Mouse (Mus musculus) MEL (cell line): ENCODE data around the gene Eml1. TPM values are rescaled to one million over a fixed set of nuclear protein-coding genes. Genes with fewer than 3 reads are reported as not detected.

Source experiments
- DNase-seq: peaks from one replicate; pipeline ENCODE4 v3.0.0; 2011; ENCODE audit warnings: low read depth, low spot score
- H3K27ac ChIP-seq: 2 replicates; pipeline ENCODE4 v1.5.1; 2012; ENCODE audit warnings: low read depth, mild to moderate bottlenecking, control low read depth, low read length, moderate library complexity; ENCODE audit not compliant: control insufficient read depth
- H3K27me3 ChIP-seq, 2 experiments: fragments of 150-350 bp in 1 of 2; sonication (generic) in 1 of 2; 2 replicates each; pipeline ENCODE4 v1.6.1; 2012; ENCODE audit warnings: low read length in 2 of 2, mild to moderate bottlenecking in 2 of 2, improper control_type of control experiment in 1 of 2, moderate library complexity in 1 of 2; ENCODE audit not compliant: insufficient read depth in 2 of 2, control insufficient read depth in 1 of 2
- H3K36me3 ChIP-seq, 2 experiments: 2 replicates each; pipeline ENCODE4 v1.6.1; 2012 to 2014; ENCODE audit warnings: low read length in 2 of 2, improper control_type of control experiment in 1 of 2, inconsistent platforms in 1 of 2, mild to moderate bottlenecking in 1 of 2; ENCODE audit not compliant: insufficient read depth in 2 of 2, control insufficient read depth in 1 of 2
- H3K4me1 ChIP-seq, 2 experiments: fragments of 150-350 bp in 1 of 2; sonication (generic) in 1 of 2; 2 replicates each; pipeline ENCODE4 v1.6.1; 2012; ENCODE audit warnings: low read length in 2 of 2, improper control_type of control experiment in 1 of 2, mild to moderate bottlenecking in 1 of 2; ENCODE audit not compliant: insufficient read depth in 2 of 2, control insufficient read depth in 1 of 2
- H3K4me3 ChIP-seq, 2 experiments: fragments of 150-350 bp in 1 of 2; sonication (generic) in 1 of 2; 2 replicates each; pipeline ENCODE4 v1.5.1; 2012; ENCODE audit warnings: low read depth in 2 of 2, low read length in 2 of 2, mild to moderate bottlenecking in 2 of 2, moderate library complexity in 2 of 2, control low read depth in 1 of 2, improper control_type of control experiment in 1 of 2; ENCODE audit not compliant: control insufficient read depth in 1 of 2, insufficient read depth in 1 of 2
- H3K79me2 ChIP-seq: 2 replicates; pipeline ENCODE4 v1.6.1; 2012; ENCODE audit warnings: mild to moderate bottlenecking, low read length, moderate library complexity; ENCODE audit not compliant: control insufficient read depth, poor library complexity, insufficient read depth
- H3K9ac ChIP-seq: 2 replicates; pipeline ENCODE4 v1.6.1; 2012; ENCODE audit warnings: low read depth, mild to moderate bottlenecking, control low read depth, low read length, moderate library complexity; ENCODE audit not compliant: control insufficient read depth, poor library complexity, severe bottlenecking
- H3K9me3 ChIP-seq: fragments of 150-350 bp; sonication (generic); replicated peaks from 2 replicates; pipeline ENCODE4 v1.6.1; 2012; ENCODE audit warnings: mild to moderate bottlenecking, low read length, improper control_type of control experiment, moderate library complexity; ENCODE audit not compliant: insufficient read depth
- CHD1 ChIP-seq: IDR thresholded peaks from 2 replicates; pipeline ENCODE4 v1.6.1; 2012; ENCODE audit warnings: low read depth, mild to moderate bottlenecking, inconsistent platforms, low read length, improper control_type of control experiment
- E2F4 ChIP-seq: IDR thresholded peaks from 2 replicates; pipeline ENCODE4 v1.6.1; 2011; ENCODE audit warnings: low read depth, low read length, improper control_type of control experiment, borderline replicate concordance
- GATA1 ChIP-seq: IDR thresholded peaks from 2 replicates; pipeline ENCODE4 v1.6.1; 2011; ENCODE audit warnings: low read depth, low read length, improper control_type of control experiment
- HCFC1 ChIP-seq: IDR thresholded peaks from 2 replicates; pipeline ENCODE4 v1.6.1; 2012; ENCODE audit warnings: low read depth, mild to moderate bottlenecking, inconsistent platforms, low read length, improper control_type of control experiment, moderate library complexity
- MEF2A ChIP-seq: IDR thresholded peaks from 2 replicates; pipeline ENCODE4 v1.6.1; 2014; ENCODE audit warnings: low read depth, mild to moderate bottlenecking, inconsistent platforms, low read length, improper control_type of control experiment; ENCODE audit not compliant: poor library complexity, insufficient replicate concordance, severe bottlenecking; ENCODE audit errors: extremely low read depth
- MYB ChIP-seq: IDR thresholded peaks from 2 replicates; pipeline ENCODE4 v1.6.1; 2011; ENCODE audit warnings: mild to moderate bottlenecking, low read depth, low read length, improper control_type of control experiment
- NELFE ChIP-seq: IDR thresholded peaks from 2 replicates; pipeline ENCODE4 v1.6.1; 2011; ENCODE audit warnings: low read depth, low read length, improper control_type of control experiment
- NRF1 ChIP-seq: IDR thresholded peaks from 2 replicates; pipeline ENCODE4 v1.6.1; 2014; ENCODE audit warnings: low read depth, mild to moderate bottlenecking, inconsistent platforms, low read length, improper control_type of control experiment, moderate library complexity; ENCODE audit not compliant: poor library complexity, insufficient read depth, severe bottlenecking
- POLR2A ChIP-seq, 2 experiments: IDR thresholded peaks; 2 replicates each; pipeline ENCODE4 v1.6.1; 2011 to 2012; ENCODE audit warnings: low read length in 2 of 2, mild to moderate bottlenecking in 2 of 2, control low read depth in 1 of 2, improper control_type of control experiment in 1 of 2, low read depth in 1 of 2, moderate library complexity in 1 of 2; ENCODE audit not compliant: control insufficient read depth in 1 of 2, insufficient read depth in 1 of 2, poor library complexity in 1 of 2
- POLR2AphosphoS2 ChIP-seq: IDR thresholded peaks from 2 replicates; pipeline ENCODE4 v1.6.1; 2011; ENCODE audit warnings: low read length, improper control_type of control experiment
- RCOR1 ChIP-seq: IDR thresholded peaks from 2 replicates; pipeline ENCODE4 v1.6.1; 2012; ENCODE audit warnings: low read depth, mild to moderate bottlenecking, inconsistent platforms, low read length, improper control_type of control experiment
- SIN3A ChIP-seq: IDR thresholded peaks from 2 replicates; pipeline ENCODE4 v1.6.1; 2012; ENCODE audit warnings: low read length, improper control_type of control experiment, inconsistent platforms
- TAL1 ChIP-seq: IDR thresholded peaks from 2 replicates; pipeline ENCODE4 v1.6.1; 2012; ENCODE audit warnings: mild to moderate bottlenecking, inconsistent platforms, low read length, moderate library complexity, mixed read lengths
- TCF12 ChIP-seq: IDR thresholded peaks from 2 replicates; pipeline ENCODE4 v1.6.1; 2014; ENCODE audit warnings: low read depth, mild to moderate bottlenecking, inconsistent platforms, low read length, improper control_type of control experiment, moderate library complexity
- UBTF ChIP-seq: IDR thresholded peaks from 2 replicates; pipeline ENCODE4 v1.6.1; 2012; ENCODE audit warnings: low read depth, mild to moderate bottlenecking, inconsistent platforms, low read length, improper control_type of control experiment, moderate library complexity, borderline replicate concordance; ENCODE audit not compliant: insufficient read depth
- ZMIZ1 ChIP-seq: IDR thresholded peaks from 2 replicates; pipeline ENCODE4 v1.6.1; 2012; ENCODE audit warnings: low read depth, mild to moderate bottlenecking, inconsistent platforms, low read length, improper control_type of control experiment, moderate library complexity
- ZNF384 ChIP-seq: IDR thresholded peaks from 2 replicates; pipeline ENCODE4 v1.6.1; 2012; ENCODE audit warnings: low read depth, mild to moderate bottlenecking, inconsistent platforms, low read length, improper control_type of control experiment
- polyA plus RNA-seq, 2 experiments: library from polyadenylated mRNA; stranded (reverse) in 1 of 2; unstranded in 1 of 2; fragments of >175 nt in 1 of 2; fragments of >200 nt in 1 of 2; gene quantifications; 2 replicates each; pipeline versions ENCODE4 v1.2.1 to v1.2.4; 2012; ENCODE audit warnings: low replicate concordance in 2 of 2, low read depth in 1 of 2; ENCODE audit not compliant: insufficient read length in 2 of 2, insufficient read depth in 1 of 2, missing spikeins in 1 of 2
- total RNA-seq: library from RNA; depleted of rRNA; stranded (reverse); fragments of 300-350 nt; gene quantifications from 2 replicates; pipeline ENCODE4 v1.2.3, GENCODE M21; 2012; rRNA removed

The Eml1 gene
- total and polyA plus RNA-seq, 3 experiments = not detected

DNA sequence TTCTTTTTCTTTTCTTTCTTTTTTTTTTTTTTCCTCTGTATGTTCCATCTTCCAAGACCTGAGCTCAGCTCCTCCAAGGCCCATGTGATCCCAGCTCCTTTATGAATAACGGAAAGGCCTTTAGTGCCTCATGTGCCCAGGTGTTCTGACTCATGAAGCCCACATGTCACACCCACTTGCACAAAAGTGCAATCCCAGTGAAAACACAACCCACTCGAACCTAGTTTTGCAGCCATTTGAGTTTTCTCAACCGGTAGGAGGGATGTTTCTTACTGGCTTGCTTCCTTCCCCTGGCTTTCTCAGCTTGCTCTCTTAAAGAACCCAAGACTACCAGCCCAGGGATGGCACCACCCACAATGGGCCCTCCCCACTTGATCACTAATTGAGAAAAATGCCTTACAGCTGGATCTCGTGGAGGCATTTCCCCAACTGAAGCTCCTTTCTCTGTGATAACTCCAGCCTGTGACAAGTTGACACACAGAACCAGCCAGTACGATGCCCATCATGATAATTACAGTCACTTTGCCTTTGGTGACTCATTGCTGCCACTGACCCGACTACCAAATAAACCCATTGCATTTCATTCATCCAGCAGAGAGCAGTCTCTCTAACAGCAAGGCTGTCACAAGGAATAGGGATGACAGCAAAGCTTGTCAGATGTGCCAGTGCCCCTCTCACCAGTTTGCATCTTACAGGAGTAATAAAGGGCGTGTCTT lies 208.6 kb downstream of the Eml1 start:
- Histone ChIP-seq H3K27me3 (no peaks in the 10 kb centered on the region), H3K79me2 (no peaks in the 10 kb centered on the region), H3K9me3 (no peaks in the 10 kb centered on the region), H3K4me1 (no peaks in the 10 kb centered on the region), H3K4me3 (no peak overlapping the region), H3K36me3 (no peaks in the 10 kb centered on the region), H3K9ac (no peak overlapping the region), H3K27ac (no peak overlapping the region)
- TF ChIP-seq TAL1 (no peak), POLR2A (IDR thresholded peaks at IDR 0.05; ENCODE audit: control insufficient read depth in 1 of 2, insufficient read depth in 1 of 2, low read depth in 1 of 2, low read length in 2 of 2, poor library complexity in 1 of 2) (no peak), MEF2A (no peak), UBTF (no peak), TCF12 (no peak), CHD1 (no peak), NRF1 (no peak), E2F4 (no peak), NELFE (no peak), GATA1 (no peak), MYB (no peak), SIN3A (no peak), ZNF384 (no peak), ZMIZ1 (no peak), HCFC1 (no peak), POLR2AphosphoS2 (no peak)
- no peak for DNase-seq

DNA sequence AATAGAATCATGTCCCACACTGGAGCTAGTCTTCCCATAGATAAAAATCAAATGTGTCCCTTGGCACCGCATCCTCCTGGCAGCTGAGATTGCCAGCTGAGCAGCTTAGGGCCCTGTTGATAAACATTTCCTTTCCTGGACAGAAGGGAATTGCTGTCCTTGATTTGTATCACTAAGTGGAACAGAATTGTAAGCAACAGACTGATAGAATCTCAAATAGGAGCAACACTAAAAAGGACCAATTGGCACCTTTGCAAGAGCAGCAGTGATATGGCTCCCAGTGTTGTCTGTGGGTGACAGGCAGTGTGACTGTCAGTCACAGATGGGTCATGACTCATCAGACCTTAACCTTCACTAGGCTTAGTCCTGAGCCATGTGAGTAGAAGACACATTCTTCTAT lies 213.0 kb downstream of the Eml1 start:
- H3K4me1 ChIP-seq = no peaks in the 10 kb centered on the region
- TF ChIP-seq RCOR1 = no peak
- H3K27me3 ChIP-seq = no peaks in the 10 kb centered on the region
- no peak overlapping the region for H3K27ac ChIP-seq
- no peak overlapping the region for H3K9ac ChIP-seq
- DNase-seq = no peak
- no peaks in the 10 kb centered on the region for H3K9me3 ChIP-seq
- no peaks in the 10 kb centered on the region for H3K79me2 ChIP-seq
- no peaks in the 10 kb centered on the region for H3K36me3 ChIP-seq
- no peak overlapping the region for H3K4me3 ChIP-seq

Other genes with a start within 250 kb of the Eml1 start
- 38.4 and 40.1 TPM in 2 replicates for gene Setd3, start 191.6 kb upstream of the Eml1 start, total RNA-seq
- gene Setd3, start 191.6 kb upstream of the Eml1 start, polyA plus RNA-seq = 10 to 100 TPM in 1 of 2 experiments, not detected in 1; 59.9 TPM
- 7.6 and 8.9 TPM in 2 replicates for gene Ccnk, start 191.4 kb upstream of the Eml1 start, total RNA-seq
- 10 to 100 TPM; 62.8 to 69.6 TPM for gene Ccnk, start 191.4 kb upstream of the Eml1 start, polyA plus RNA-seq
- gene Ccdc85c, start 95.5 kb upstream of the Eml1 start, total RNA-seq = 15.9 and 19.8 TPM in 2 replicates
- gene Ccdc85c, start 95.5 kb upstream of the Eml1 start, polyA plus RNA-seq = 10 to 100 TPM in 1 of 2 experiments, not detected in 1; 24.8 TPM
- gene Hhipl1, start 64.7 kb upstream of the Eml1 start, total RNA-seq = not detected in 2 replicates
- not detected for gene Hhipl1, start 64.7 kb upstream of the Eml1 start, polyA plus RNA-seq
- not detected in 2 replicates for gene Cyp46a1, start 36.6 kb upstream of the Eml1 start, total RNA-seq
- not detected for gene Cyp46a1, start 36.6 kb upstream of the Eml1 start, polyA plus RNA-seq
- not detected in 2 replicates for gene Evl, start 183.8 kb downstream of the Eml1 start, total RNA-seq
- gene Evl, start 183.8 kb downstream of the Eml1 start, polyA plus RNA-seq = not detected